In the genomic region with DNA sequence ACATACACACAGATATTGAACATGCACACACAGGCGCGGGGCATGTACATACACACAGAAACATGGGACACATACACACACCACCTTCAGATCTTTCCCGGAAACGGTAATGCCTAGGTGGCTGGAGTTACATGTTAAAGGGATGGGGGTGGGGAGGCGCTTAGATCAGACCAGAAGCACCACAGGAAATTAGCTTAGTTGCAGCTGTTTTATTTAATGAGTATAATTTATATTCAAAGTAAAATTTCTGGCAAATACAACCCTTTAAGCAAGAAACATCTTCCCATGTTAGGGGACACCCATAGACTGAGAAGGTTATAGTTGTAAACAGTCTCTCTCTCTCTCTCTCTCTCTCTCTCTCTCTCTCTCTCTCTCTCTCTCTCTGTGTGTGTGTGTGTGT, we compare ENCODE assay signal across 16 mouse cellular contexts. TPM values are rescaled to one million over a fixed set of nuclear protein-coding genes. Genes with fewer than 3 reads are reported as not detected.
DNase-seq lines count a peak whose midpoint lies in the region; ATAC-seq and TF ChIP-seq lines count a peak whose summit lies in the region.
"Had no signal": no experiment of that assay in that cellular context is flagged by ENCODE, and none has a peak within 500 bp of the region (broad histone marks: within the 10 kb centered on the region; RNA-seq: fewer than 3 reads in every experiment).

No protein-coding gene starts in this region.

- TF ChIP-seq CTCF in forebrain, postnatal 0 days (IDR thresholded peaks at IDR 0.05; ENCODE audit: low read depth) = no peak
- no peak for TF ChIP-seq CTCF in CH12.LX (conservative IDR thresholded peaks at IDR 0.05 in 1 of 2, IDR thresholded peaks at IDR 0.05 in 1 of 2; ENCODE audit: low read depth in 2 of 2, low read length in 2 of 2)
- TF ChIP-seq CTCF in olfactory bulb, adult 2 months (IDR thresholded peaks at IDR 0.05; ENCODE audit: insufficient read depth, low read depth, low read length) = no peak

- TF ChIP-seq POLR2A in CH12.LX (IDR thresholded peaks at IDR 0.05; ENCODE audit: low read depth, low read length) = no peak
- TF ChIP-seq POLR2A in olfactory bulb, adult 2 months (IDR thresholded peaks at IDR 0.05; ENCODE audit: insufficient read depth, low read depth, low read length) = no peak

- H3K9me3 ChIP-seq in forebrain, postnatal 0 days (ENCODE audit: low read length) = no peaks in the 10 kb centered on the region
- no peaks in the 10 kb centered on the region for H3K9me3 ChIP-seq in forebrain, embryonic 15.5 days
- no peaks in the 10 kb centered on the region for H3K9me3 ChIP-seq in CH12.LX (replicated peaks; ENCODE audit: low read length)
- H3K9me3 ChIP-seq: heart, embryonic 12.5 days; limb, embryonic 12.5 days; lung, embryonic 15.5 days had no signal

- H3K27ac ChIP-seq in forebrain, postnatal 0 days (ENCODE audit: low read depth, low read length) = no peak overlapping the region
- no peak overlapping the region for H3K27ac ChIP-seq in forebrain, embryonic 15.5 days (replicated peaks)
- H3K27ac ChIP-seq in CH12.LX (ENCODE audit: insufficient read depth, low read depth) = peak overlapping the region; percentile 99
- H3K27ac ChIP-seq in olfactory bulb, adult 2 months (ENCODE audit: insufficient read depth, low read depth, low read length) = no peak overlapping the region
- H3K27ac ChIP-seq: kidney, postnatal 0 days; limb, embryonic 12.5 days; lung, embryonic 15.5 days had no signal

- TF ChIP-seq EP300 in CH12.LX (IDR thresholded peaks at IDR 0.05; ENCODE audit: low read length) = peak; percentile 63

- ATAC-seq in forebrain, postnatal 0 days = no peak
- ATAC-seq in forebrain, embryonic 15.5 days (replicated peaks) = no peak
- ATAC-seq: Patski had no signal

- H3K36me3 ChIP-seq in forebrain, postnatal 0 days (ENCODE audit: insufficient read depth) = no peaks in the 10 kb centered on the region
- no peaks in the 10 kb centered on the region for H3K36me3 ChIP-seq in forebrain, embryonic 15.5 days
- no peaks in the 10 kb centered on the region for H3K36me3 ChIP-seq in CH12.LX (replicated peaks in 1 of 2; ENCODE audit: control insufficient read depth in 1 of 2, insufficient read depth in 1 of 2, low read length in 1 of 2)
- H3K36me3 ChIP-seq: heart, embryonic 12.5 days; limb, embryonic 12.5 days; lung, embryonic 15.5 days had no signal

- H3K4me1 ChIP-seq in forebrain, postnatal 0 days (ENCODE audit: insufficient read depth) = no peaks in the 10 kb centered on the region
- peaks cover 16% of the 10 kb centered on the region for H3K4me1 ChIP-seq in forebrain, embryonic 15.5 days
- peaks cover 34 to 84% of the 10 kb centered on the region in 2 experiments for H3K4me1 ChIP-seq in CH12.LX (ENCODE audit: control insufficient read depth in 1 of 2, insufficient read depth in 2 of 2)
- peaks cover 10% of the 10 kb centered on the region for H3K4me1 ChIP-seq in olfactory bulb, adult 2 months (ENCODE audit: control insufficient read depth, insufficient read depth, low read length)

- dilution Hi-C loops in CH12.LX (cut with MboI; ENCODE audit: extremely low pct_ligation_motif_present, extremely low pct_unique_long_range_greater_than_20kb, low sequenced_read_pairs) = no loop called here

- WGBS in forebrain, postnatal 0 days = 66% methylated on average over 5 of the region's 5 CpGs
- WGBS in forebrain, embryonic 15.5 days = 69% methylated on average over 5 of the region's 5 CpGs
- 52% methylated on average over 5 of the region's 5 CpGs for WGBS in olfactory bulb, adult 2 months

- peak overlapping the region; percentile 90 for H3K4me2 ChIP-seq in forebrain, postnatal 0 days (ENCODE audit: low read depth)
- no peak overlapping the region for H3K4me2 ChIP-seq in forebrain, embryonic 15.5 days (replicated peaks)
- H3K4me2 ChIP-seq in CH12.LX (ENCODE audit: insufficient read depth, low read depth, poor library complexity, severe bottlenecking) = peak overlapping the region; percentile 87

- in situ Hi-C loops in CH12.LX (cut with MboI; ENCODE audit: low pct_ligation_motif_present, low pct_unique_long_range_greater_than_20kb, low sequenced_read_pairs) = loop anchor here (5.0 kb wide), 1 partner anchor 33 kb away; no protein-coding TSS in a partner anchor

- DNase-seq in forebrain, postnatal 0 days = no peak
- DNase-seq in 416B (ENCODE audit: low read depth) = peak; percentile 81
- peak; percentile 85 for DNase-seq in CH12.LX (ENCODE audit: extremely low read depth)
- DNase-seq in Muller cell, postnatal 12 days (ENCODE audit: inconsistent ontology term) = no peak
- no peak for DNase-seq in right cerebral cortex, postnatal 10 days (ENCODE audit: low spot score in 2 of 2)
- no peak for DNase-seq in gastrocnemius, postnatal 4 days (ENCODE audit: low spot score in 2 of 2)
- DNase-seq: gastrocnemius, postnatal 36 days; heart, postnatal 4 days had no signal

- TF ChIP-seq RAD21 in CH12.LX (IDR thresholded peaks at IDR 0.05; ENCODE audit: low read depth, low read length) = no peak; the same call in none of the 2 replicates

- H3K4me3 ChIP-seq in forebrain, postnatal 0 days (ENCODE audit: low read depth, low read length) = no peak overlapping the region
- H3K4me3 ChIP-seq in forebrain, embryonic 15.5 days = no peak overlapping the region
- peak overlapping the region; percentile 61 to 87 (median 75) for H3K4me3 ChIP-seq in CH12.LX (replicated peaks in 1 of 3; ENCODE audit: low read depth in 2 of 3, low read length in 2 of 3, poor library complexity in 1 of 3)
- H3K4me3 ChIP-seq in olfactory bulb, adult 2 months (ENCODE audit: insufficient read depth, low read depth, low read length) = peak overlapping the region; percentile 69
- H3K4me3 ChIP-seq: erythroblast, embryonic 14.5 days; limb, embryonic 12.5 days; lung, embryonic 15.5 days had no signal

- H3K9ac ChIP-seq in forebrain, postnatal 0 days = no peak overlapping the region
- no peak overlapping the region for H3K9ac ChIP-seq in forebrain, embryonic 15.5 days (replicated peaks)
- H3K9ac ChIP-seq in CH12.LX (ENCODE audit: insufficient read depth, low read depth) = peak overlapping the region; percentile 88
- H3K9ac ChIP-seq: limb, embryonic 12.5 days; lung, embryonic 15.5 days had no signal

- peaks cover 9% of the 10 kb centered on the region; the same call in 1 of the 2 replicates for H3K79me2 ChIP-seq in CH12.LX (replicated peaks; ENCODE audit: control insufficient read depth, extremely low read depth, insufficient read depth, poor library complexity, severe bottlenecking)

- H3K27me3 ChIP-seq in forebrain, postnatal 0 days (ENCODE audit: insufficient read depth, low read length) = peaks cover 9% of the 10 kb centered on the region; the same call in 1 of the 2 replicates
- H3K27me3 ChIP-seq in forebrain, embryonic 15.5 days = peaks cover 19% of the 10 kb centered on the region
- no peaks in the 10 kb centered on the region for H3K27me3 ChIP-seq in CH12.LX (replicated peaks)
- H3K27me3 ChIP-seq: Patski had no signal

TF ChIP-seq in CH12.LX, 34 proteins besides CTCF, POLR2A, EP300 and RAD21 (continues in another document):
- TF ChIP-seq ZMIZ1 (IDR thresholded peaks at IDR 0.05; ENCODE audit: low read depth, low read length) (no peak), JUND (conservative IDR thresholded peaks at IDR 0.05; ENCODE audit: low read depth, low read length) (peak; percentile 63), KAT2A (IDR thresholded peaks at IDR 0.05; ENCODE audit: insufficient replicate concordance, low read length) (0 out of 2 replicates have a peak, but pooled peaks have one; percentile 40), TBP (conservative IDR thresholded peaks at IDR 0.05; ENCODE audit: low read depth, low read length) (0 out of 2 replicates have a peak, but pooled peaks have one; percentile 18), NRF1 (IDR thresholded peaks at IDR 0.05; ENCODE audit: low read depth, low read length) (no peak), GABPA (IDR thresholded peaks at IDR 0.05; ENCODE audit: insufficient replicate concordance, low read depth, low read length) (no peak), E2F4 (IDR thresholded peaks at IDR 0.05; ENCODE audit: insufficient replicate concordance, low read depth, low read length) (no peak), ZC3H11A (IDR thresholded peaks at IDR 0.05; ENCODE audit: low read depth, low read length) (no peak), MAZ (IDR thresholded peaks at IDR 0.05; ENCODE audit: low read depth, low read length) (peak; percentile 81), IRF4 (IDR thresholded peaks at IDR 0.05; ENCODE audit: low read depth, low read length) (peak; percentile 65; the same call in 1 of the 2 replicates), ETS1 (conservative IDR thresholded peaks at IDR 0.05; ENCODE audit: low read depth, low read length) (peak; percentile 68), BHLHE40 (IDR thresholded peaks at IDR 0.05; ENCODE audit: low read depth, low read length) (peak; percentile 60; the same call in 1 of the 2 replicates), HCFC1 (IDR thresholded peaks at IDR 0.05; ENCODE audit: low read depth, low read length) (peak; percentile 46), UBTF (IDR thresholded peaks at IDR 0.05; ENCODE audit: low read depth, low read length) (no peak), SMC3 (IDR thresholded peaks at IDR 0.05; ENCODE audit: low read depth, low read length) (peak; percentile 1; the same call in 1 of the 2 replicates), RCOR1 (conservative IDR thresholded peaks at IDR 0.05; ENCODE audit: low read depth, low read length) (peak; percentile 86), ELF1 (IDR thresholded peaks at IDR 0.05; ENCODE audit: low read depth, low read length) (peak; percentile 70), ZNF384 (IDR thresholded peaks at IDR 0.05; ENCODE audit: low read depth, low read length) (no peak), NELFE (IDR thresholded peaks at IDR 0.05; ENCODE audit: low read depth, low read length) (peak; percentile 44; the same call in 1 of the 2 replicates), MYC (IDR thresholded peaks at IDR 0.05; ENCODE audit: low read depth, low read length) (peak; percentile 64), MXI1 (IDR thresholded peaks at IDR 0.05; ENCODE audit: low read depth, low read length) (peak; percentile 71), MEF2A (IDR thresholded peaks at IDR 0.05; ENCODE audit: borderline replicate concordance, low read depth, low read length) (peak; percentile 47; the same call in 1 of the 2 replicates), ZKSCAN1 (IDR thresholded peaks at IDR 0.05; ENCODE audit: borderline replicate concordance, low read depth, low read length) (no peak)

RNA-seq across cellular contexts. Expression of a gene that starts 1.8 kb away (rescaled TPM):
- 11.8 and 15.8 TPM in 2 replicates for total RNA-seq in forebrain, postnatal 0 days (2014; rRNA removed)
- 7.9 and 12.0 TPM in 2 replicates for polyA plus RNA-seq in forebrain, postnatal 0 days (2015; fragmentation: Nextera tagmentation; extraction: Ambion mirVana)
- 5.8 TPM in 2 replicates for polyA plus RNA-seq in forebrain, embryonic 15.5 days (2015; fragmentation: Nextera tagmentation; extraction: Ambion mirVana)
- total RNA-seq in CH12.LX (2012; rRNA removed) (7.2 and 9.2 TPM in 2 replicates), CH12.LX (2014; rRNA removed) (2.3 and 3.0 TPM in 2 replicates)
- 2.0 TPM in 2 replicates for polyA plus RNA-seq in CH12.LX (2012; ENCODE audit: insufficient read length, low read depth)
- polyA plus RNA-seq in olfactory bulb, adult 2 months (2012; ENCODE audit: insufficient read depth, insufficient read length, low replicate concordance, missing spikeins) = not detected in 2 replicates
- total RNA-seq in gastrocnemius, postnatal 4 days (2021) = 1 to 10 TPM in 1 of 2 experiments, under 1 TPM in 1; 0.91 to 1.4 TPM
- polyA plus RNA-seq: erythroblast, embryonic 14.5 days had no signal

Comparison
In these comparisons a context has a peak if more than half of its experiments do, and no peak if none do; other contexts are left out.
1. DNase-seq: peak in 416B (single experiment) and CH12.LX (single experiment); none in forebrain, postnatal 0 days (single experiment), Muller cell, postnatal 12 days (single experiment), right cerebral cortex, postnatal 10 days (0 of 2) and gastrocnemius, postnatal 4 days (0 of 2).
2. H3K4me3 ChIP-seq: peak in CH12.LX (3 of 3) and olfactory bulb, adult 2 months (single experiment); none in forebrain, postnatal 0 days (single experiment) and forebrain, embryonic 15.5 days (single experiment).